Mouse (Mus musculus) mouse embryonic stem cell (cell line): ENCODE measurements at regions not wholly inside any gene's neighbourhood (a gene's known extent, or its start where the extent isn't known, plus 50 kb on each side); places are given as distances from the start of the nearest gene placed in this dataset.

ENCODE experiments used
- in situ Hi-C, 2 experiments: fragments of 300-500 bp; cut with MboI; formaldehyde crosslinking; loops; 1 replicate in 1 of 2; 3 replicates in 1 of 2; pipeline ENCODE4 v1.14.3; 2019 to 2020; ENCODE audit warnings: low sequenced_read_pairs in 2 of 2, low pct_unique_long_range_greater_than_20kb in 1 of 2, mixed read lengths in 1 of 2; ENCODE audit not compliant: unreplicated experiment in 1 of 2

GRCm38 (mm10) chr5:116809799-116810198 is 218.2 kb upstream of the Srrm4 start:
- in situ Hi-C loops, result no loop called here

DNA sequence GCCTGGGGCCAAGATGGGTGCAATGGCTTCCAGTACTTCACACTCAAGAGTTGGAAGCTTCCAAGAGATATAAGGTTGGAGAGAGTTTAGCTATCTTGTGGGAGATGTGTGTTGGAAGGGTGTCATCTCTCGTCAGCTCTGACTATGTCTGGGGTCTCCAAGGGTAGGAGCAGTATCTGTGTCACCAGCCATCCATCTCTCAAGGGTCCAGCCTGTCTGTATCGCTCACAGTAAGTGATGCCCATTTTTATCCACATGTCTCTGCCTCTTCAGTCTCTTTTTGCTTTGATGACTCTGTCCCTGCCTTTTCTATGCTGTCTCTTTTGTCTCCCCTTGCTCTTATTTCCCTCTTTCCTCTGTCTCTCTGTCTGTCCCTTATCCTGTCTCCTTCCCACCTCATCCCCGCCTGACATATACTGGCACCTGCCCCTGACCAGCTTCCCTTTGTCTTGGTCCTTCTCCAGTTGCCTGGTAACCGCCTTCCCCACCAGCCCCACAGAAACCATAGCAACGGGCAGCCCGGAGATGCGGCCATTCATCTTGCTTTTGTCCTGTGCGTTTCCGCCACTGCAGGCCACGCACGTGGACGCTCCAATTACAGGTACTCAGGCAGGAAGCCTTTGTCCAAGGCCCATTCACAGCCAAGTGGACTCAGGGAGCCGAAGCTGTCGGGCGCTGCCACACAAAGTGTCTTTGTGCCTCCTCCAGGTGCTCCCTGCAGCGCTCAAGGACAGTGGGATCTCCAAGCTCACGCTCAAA is 217.6 kb upstream of the Srrm4 start:
- in situ Hi-C loops, result no loop called here

DNA sequence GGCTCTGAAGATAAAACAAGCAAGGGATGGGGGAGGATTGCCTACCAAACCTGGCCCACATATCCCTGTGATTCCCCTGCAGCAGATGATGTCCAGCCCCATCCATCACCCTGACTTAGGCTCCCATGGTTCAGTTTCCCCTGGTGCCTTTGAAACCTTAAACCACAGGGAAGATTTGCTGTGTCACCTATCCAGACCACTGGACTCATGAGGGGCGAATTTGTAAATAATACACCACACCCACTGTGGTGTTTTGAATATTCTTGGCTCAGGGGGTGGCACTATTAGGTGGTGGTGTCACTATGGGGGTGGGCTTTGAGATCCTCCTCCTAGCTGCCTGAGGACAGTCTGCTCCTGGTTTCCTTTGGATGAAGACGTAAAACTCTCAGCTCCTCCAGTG is 205.8 kb upstream of the Srrm4 start:
- in situ Hi-C loops, result no loop called here

GRCm38 (mm10) chr5:116795169-116795568 is 203.6 kb upstream of the Srrm4 start:
- in situ Hi-C loops, result no loop called here

DNA sequence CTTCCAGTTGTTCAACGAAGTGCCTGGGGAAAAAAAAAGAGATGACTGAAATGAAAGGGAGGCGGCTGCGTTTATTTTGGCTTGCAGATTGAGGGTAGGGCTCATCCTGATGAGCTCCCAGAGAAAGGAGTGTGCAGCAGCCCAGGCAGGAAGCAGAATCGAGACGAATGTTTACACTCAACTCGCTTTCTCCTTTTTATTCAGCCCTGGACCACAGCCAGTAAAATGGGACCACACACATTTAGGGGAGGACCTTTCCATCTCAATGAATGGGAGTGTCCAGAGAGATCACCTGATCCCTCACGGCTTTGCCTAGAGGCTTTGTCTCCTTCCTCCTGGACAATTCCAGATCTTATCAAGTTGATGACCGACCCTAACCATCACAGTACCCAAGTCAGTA is 198.8 kb upstream of the Srrm4 start:
- in situ Hi-C loops, result no loop called here

DNA sequence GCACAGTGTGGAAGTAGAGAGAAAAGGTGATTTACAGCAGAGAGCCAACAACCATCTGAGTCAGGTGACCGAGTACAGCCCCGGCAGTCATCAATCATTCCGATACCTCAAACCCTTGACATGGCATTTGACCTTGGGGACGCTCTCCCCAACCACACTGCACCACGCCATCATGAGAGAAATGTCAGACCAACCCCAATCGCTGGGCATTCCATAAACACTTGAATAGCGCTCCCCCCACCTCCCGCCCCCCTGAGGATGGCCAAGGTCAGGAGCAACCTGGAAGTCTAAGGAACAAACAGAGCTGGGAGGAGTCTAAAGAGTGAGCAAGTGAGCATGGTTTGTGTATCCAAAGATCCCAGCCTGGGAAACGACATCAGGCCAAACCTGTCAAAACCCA is 198.2 kb upstream of the Srrm4 start:
- in situ Hi-C loops, result no loop called here

GRCm38 (mm10) chr5:116776450-116776849 is 184.8 kb upstream of the Srrm4 start:
- in situ Hi-C loops, result no loop called here

- in situ Hi-C loops, result loop anchor here in 1 of 2 experiments (10.0 kb wide), 1 partner anchor 99 kb away; no protein-coding TSS in a partner anchor
Observed at GRCm38 (mm10) chr5:116766261-116766660, 174.6 kb upstream of the Srrm4 start.

GRCm38 (mm10) chr5:116761323-116761722 is 169.7 kb upstream of the Srrm4 start:
- in situ Hi-C loops, result loop anchor here in 1 of 2 experiments (10.0 kb wide), 1 partner anchor 103 kb away; no protein-coding TSS in a partner anchor

DNA sequence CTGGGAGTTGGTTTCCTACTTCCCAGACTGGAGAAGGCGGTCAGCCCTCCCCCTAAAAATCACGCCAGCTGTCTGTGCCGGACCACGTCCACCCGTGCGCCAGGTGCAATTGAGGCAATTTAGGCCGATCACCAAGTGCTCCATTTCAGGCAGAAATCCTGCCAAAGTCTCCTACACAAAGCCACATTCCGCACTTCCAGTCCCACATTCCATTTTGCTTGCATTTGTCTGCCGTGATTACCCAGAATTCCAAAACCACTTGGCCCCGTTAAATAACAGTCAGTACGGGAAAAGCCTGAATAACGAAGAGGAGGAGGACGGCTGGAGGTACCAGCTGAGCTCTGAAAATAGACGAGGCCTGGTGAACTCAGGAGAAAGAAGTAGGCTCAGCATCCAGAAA is 167.1 kb upstream of the Srrm4 start:
- in situ Hi-C loops, result no loop called here

DNA sequence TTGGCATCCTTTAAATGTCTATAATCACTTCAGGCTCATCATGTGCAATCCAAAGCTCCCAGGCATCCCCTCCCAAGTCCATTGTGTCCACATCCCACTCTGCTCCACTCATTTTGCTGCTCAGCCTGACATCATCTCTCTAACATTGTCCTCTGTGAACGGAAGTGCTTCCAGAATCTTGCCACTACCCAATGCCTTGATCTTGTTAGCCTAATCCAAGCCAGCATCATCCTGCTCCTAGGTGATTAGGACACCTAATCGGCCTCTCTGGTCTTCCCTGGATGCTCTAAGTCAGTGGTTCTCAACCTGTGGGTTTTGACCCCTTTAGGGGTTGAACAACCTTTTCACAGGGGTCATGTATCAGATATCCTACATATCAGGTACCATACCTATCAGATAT is 161.3 kb upstream of the Srrm4 start:
- in situ Hi-C loops, result no loop called here

- in situ Hi-C loops, result no loop called here
Observed at GRCm38 (mm10) chr5:116752096-116752495, 160.5 kb upstream of the Srrm4 start.

DNA sequence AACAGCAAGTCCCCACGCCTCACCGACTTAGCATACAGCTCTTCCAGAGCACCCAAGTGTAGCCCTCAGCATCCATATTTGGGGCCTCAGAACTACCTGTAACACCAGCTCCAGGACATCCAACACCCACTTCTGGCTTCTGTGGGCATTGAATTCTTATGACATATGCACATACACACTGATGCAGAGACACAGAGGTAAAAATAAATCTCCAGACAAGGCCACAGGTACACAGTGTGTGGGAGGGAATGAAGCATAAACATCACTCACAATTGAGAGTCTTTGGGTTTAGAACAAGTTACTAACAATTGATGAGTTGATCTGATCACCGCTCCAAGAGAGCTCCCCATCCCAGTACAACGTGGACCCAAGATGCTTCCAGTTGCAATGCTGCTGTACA is 154.2 kb upstream of the Srrm4 start:
- in situ Hi-C loops, result no loop called here

DNA sequence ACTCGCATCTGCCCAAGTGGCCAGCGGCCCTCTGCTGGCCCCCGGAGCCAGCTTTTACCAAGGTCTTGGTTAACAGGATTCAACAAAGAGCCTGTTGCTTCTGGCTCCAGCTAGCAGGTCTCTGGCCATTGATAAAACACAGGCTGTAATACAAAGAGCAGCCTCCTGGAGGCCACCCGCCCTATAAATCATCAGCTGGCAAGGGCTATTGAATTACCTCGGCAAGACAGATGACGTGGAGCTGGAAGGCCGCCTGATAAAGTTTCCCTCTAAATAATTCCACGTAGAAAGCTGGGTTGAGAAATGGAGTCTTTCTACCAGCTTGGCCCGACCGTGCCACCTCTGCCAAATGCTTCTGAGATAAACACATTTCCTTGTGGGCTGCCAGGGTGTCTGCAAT is 152.8 kb upstream of the Srrm4 start:
- in situ Hi-C loops, result no loop called here

DNA sequence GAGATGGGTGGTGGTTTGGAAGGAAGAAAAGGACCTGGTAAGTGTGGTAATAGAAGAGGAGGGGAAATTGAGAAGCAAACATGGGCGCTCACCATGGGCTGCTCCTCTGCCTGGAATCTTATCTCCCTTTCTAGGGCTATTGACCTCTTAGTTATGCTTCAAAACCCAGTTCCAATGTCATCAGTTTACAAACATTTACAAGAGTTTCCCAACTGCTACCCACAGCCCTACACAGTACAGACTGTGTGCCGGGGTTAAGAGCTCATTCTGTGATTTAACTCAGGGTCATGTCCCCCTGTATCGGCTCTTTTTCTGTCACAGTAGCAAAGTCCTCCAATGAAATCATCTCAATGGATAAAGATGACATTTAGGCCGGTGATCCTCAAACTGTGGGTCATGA is 144.0 kb upstream of the Srrm4 start:
- in situ Hi-C loops, result no loop called here

GRCm38 (mm10) chr5:116731509-116731908 is 139.9 kb upstream of the Srrm4 start:
- in situ Hi-C loops, result no loop called here

DNA sequence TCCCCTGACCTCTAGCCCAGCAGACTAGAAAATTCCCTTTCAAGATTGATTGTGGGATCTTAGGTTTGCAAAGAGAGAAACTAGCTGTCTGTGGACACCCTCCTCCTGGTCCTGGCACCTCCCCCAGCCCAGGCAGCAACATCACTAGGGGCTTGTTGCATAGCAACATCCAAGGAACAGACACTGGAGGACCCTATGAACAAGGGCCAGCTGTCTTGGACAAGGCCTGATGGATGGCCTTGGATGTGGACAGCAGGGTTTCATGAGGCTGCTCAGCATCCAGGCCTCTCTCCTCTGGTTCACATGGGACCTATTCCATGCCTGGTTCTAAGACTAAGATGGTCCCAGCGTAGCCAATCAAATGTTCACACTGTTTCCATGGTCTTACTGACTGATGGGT is 127.6 kb upstream of the Srrm4 start:
- in situ Hi-C loops, result no loop called here

- in situ Hi-C loops, result no loop called here
Observed at GRCm38 (mm10) chr5:116714256-116714655, 122.6 kb upstream of the Srrm4 start.

GRCm38 (mm10) chr5:116712056-116712455 is 120.4 kb upstream of the Srrm4 start:
- in situ Hi-C loops, result no loop called here

DNA sequence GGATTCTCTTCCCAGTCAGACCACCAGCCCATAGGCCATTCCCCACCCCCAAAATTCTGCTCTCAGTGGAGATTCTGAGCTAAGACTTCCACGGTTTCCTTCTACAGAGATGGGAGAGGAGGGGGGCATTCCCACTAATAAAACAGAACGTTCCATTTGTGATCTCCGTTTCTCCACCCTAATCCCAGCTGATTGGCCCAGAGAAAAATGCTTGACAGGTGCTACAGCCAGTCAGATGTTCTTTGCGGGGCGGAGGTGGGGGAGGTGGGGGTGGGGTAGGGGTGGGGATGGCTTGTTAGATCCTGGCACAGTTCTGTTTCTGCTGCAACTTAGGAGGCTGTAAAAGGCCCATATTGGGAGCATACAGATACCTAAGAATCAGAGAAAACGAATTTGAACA is 116.9 kb upstream of the Srrm4 start:
- in situ Hi-C loops, result no loop called here

- in situ Hi-C loops, result no loop called here
Observed at GRCm38 (mm10) chr5:116662466-116662865, 70.8 kb upstream of the Srrm4 start.
